Mouse (Mus musculus) WW6 (cell line): ENCODE data around the gene Shank2.

ENCODE experiments used
- DNase-seq: peaks from one replicate; pipeline ENCODE4 v3.0.0-alpha.2; 2013; ENCODE audit warnings: low read depth, low spot score

The Shank2 gene

DNA sequence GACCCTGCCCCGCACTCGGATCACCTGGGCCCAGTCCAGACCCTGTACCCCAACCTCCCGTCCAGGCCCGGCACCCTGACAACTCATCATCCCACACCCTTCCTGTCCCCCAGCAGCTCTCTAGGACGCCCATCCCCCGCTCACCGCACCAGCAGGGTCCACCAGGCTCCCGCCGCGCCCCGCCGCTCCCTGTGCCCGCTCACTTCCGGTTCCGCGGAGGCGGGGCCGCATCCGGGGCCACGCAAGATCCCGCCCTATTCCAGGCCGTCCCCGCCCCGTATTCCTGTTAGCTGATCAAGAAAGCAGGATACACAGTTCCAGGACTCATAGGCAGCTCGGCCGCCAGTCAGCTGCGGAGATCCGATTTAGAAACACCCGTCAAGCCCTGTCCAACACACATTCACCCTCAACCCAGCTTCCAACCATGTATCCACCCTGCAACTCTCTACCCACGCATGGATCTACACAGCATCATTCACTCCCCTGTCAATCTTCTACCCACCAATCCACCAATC is 468.9 kb downstream of the Shank2 start, which contains the start of gene Cttn:
Cttn (minus strand) TSS at position 465 of the 515 bp plus-strand sequence.
- peak; percentile 64 for DNase-seq

DNA sequence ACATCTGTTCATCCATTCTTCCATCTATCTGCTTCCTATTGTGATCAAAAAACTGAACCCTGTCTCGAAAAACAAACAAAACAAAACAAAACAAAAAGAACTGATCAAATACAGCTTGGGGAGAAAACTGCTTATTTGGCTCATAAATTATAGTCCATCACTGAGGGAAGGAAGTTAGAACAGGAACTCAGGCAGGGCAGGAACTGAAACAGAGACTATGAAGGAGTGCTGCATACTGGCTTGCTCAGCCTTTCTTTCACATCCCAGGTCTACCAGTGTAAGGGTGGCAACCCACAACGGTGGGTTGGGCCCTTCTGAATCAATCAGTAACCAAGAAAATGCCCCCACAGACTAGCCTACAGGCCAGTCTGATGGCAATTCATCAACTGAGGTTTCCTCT is 469.4 kb downstream of the Shank2 start:
- DNase-seq = no peak

DNA sequence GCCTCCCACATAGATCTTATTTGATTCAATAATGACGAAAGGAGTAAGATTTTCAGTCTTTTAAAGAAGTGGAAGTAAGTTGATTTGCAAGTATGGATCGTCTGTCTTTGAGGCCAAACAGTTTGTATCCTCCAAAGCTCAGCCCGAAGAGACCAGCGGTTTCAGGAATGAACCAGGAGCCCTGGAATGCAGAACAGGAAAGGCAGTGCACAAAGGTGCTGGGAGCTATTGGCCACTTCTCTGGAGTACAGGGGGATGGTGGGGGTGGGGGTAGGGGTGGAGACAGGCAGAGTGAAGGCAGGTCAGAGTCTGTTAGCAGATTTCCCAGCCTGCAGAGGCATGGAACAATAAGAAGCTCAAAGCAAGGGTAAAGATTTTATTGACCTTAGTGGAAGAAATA is 471.8 kb downstream of the Shank2 start:
- DNase-seq = no peak
